Mouse (Mus musculus): ENCODE measurements at regions not wholly inside any gene's neighbourhood (a gene's known extent, or its start where the extent isn't known, plus 50 kb on each side); places are given as distances from the start of the nearest gene placed in this dataset.

DNA sequence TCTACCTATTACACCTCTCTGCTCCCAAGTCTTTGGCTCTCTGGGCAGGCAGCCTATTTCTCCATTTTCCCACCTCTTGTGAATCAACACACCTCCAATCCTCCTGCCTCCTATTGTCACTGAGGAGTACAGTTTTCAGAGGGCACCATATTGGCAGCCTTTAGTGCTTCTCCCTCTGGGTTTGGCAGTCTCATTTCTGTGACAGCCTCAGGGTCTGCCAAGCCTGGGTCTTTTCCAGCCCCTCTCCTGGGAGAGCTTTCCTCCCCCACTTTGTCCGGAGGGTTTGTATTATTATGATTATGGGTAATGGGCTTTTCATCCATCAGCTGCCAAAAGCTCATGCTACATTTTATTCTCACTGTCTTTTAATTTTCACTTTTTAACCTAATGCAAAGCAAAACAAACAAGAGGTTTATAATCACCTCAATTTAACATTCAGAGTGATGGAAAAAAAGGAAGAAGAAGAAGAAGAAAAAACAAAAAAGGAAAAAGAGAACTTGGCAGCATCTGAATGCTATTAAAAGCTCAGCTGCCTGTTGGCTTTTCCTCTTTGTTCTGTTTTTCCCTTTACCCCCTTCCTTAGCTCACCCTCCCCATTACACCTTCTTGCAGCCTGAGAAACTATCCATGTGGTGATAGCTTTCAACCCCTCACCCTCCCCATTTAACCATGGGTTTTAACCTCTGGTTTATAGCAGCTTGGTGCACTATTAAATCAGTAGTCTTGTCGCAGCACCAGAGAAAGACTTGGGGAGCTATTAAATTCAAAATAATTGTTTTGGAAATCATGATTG, 790.5 kb upstream of the Cdh8 start:
- 29% methylated on average over 2 of the region's 2 CpGs for WGBS
- peaks cover 7% of the 10 kb centered on the region; the same call in 1 of the 2 replicates for H3K4me1 ChIP-seq (replicated peaks)
- H3K27me3 ChIP-seq = no peaks in the 10 kb centered on the region
- H3K4me3 ChIP-seq = no peak overlapping the region
- H3K36me3 ChIP-seq = no peaks in the 10 kb centered on the region
- no peak overlapping the region for H3K9ac ChIP-seq
- no peak overlapping the region for H3K4me2 ChIP-seq
- peak overlapping the region; percentile 44; the same call in 1 of the 2 replicates for H3K27ac ChIP-seq
- no peaks in the 10 kb centered on the region for H3K9me3 ChIP-seq
- peak; percentile 88 for ATAC-seq (ENCODE audit: low FRiP score)

DNA sequence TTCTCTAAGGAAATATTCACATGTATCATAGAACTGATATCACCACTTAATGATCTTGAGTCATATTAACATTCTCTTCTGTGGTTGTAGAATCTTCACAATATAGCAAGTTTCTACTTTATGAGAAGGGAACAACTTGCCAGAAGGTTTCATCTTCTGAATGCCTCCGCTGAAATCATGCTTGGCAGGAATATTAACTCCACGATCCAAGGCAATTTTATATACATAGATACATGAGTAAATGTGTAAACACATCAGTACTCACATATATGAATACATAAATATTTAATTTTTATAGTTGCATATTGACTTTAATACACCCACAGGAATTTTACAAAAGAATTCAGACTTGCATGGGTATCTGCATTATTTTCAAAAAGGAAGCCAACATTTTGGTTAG, 777.0 kb upstream of the Cdh8 start:
- 88% methylated on average over 2 of the region's 2 CpGs for WGBS
- Histone ChIP-seq H3K27me3 (no peaks in the 10 kb centered on the region), H3K4me1 (replicated peaks) (no peaks in the 10 kb centered on the region), H3K4me2 (no peak overlapping the region), H3K27ac (no peak overlapping the region), H3K9me3 (no peaks in the 10 kb centered on the region), H3K36me3 (no peaks in the 10 kb centered on the region), H3K4me3 (no peak overlapping the region), H3K9ac (no peak overlapping the region)
- ATAC-seq (ENCODE audit: low FRiP score) = no peak

DNA sequence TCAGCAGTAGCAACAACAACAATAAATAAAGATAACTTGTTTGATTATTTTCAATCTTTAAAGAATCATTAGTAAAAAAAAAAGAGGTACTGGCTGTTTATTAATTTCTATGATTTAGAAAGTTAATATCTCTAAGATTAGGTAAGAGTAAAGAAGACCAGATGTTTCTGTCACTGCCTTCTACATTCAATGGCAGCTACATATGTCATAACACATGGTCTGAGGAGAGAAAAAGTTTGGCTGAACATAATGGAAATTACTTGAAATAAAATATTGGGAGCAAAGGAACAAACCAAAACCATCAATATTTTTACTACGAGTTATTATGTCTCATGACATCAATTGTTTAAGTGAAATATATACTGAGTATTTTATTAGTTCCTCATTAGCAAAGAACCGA, 774.4 kb upstream of the Cdh8 start:
- Histone ChIP-seq H3K36me3 (no peaks in the 10 kb centered on the region), H3K27me3 (no peaks in the 10 kb centered on the region), H3K4me3 (no peak overlapping the region), H3K4me2 (no peak overlapping the region), H3K9ac (no peak overlapping the region), H3K9me3 (no peaks in the 10 kb centered on the region), H3K27ac (no peak overlapping the region), H3K4me1 (replicated peaks) (0 out of 2 replicates have a peak, but pooled peaks cover 4% of the 10 kb centered on the region)
- no peak for ATAC-seq (ENCODE audit: low FRiP score)
- 85% methylated on average over 2 of the region's 2 CpGs for WGBS

DNA sequence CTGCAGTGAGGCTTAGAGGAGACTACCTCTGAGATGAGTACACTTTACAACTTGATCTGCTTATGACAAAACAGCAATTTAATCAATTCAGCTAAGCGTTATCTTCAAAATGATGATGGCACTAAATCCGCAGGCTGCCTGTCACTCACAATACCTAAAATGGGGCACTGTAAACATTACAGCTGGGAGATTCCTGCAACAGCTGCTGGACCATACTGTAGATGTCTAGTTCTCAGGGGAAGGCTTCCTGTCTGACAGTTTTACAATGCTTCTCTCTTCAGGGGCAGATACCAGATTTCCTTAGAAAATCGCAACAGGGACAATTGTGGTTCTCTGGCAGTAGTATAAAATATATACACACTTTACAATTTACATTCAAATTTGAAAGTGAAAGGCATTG, 771.7 kb upstream of the Cdh8 start:
- 63% methylated on average over 3 of the region's 3 CpGs for WGBS
- H3K27me3 ChIP-seq = no peaks in the 10 kb centered on the region

DNA sequence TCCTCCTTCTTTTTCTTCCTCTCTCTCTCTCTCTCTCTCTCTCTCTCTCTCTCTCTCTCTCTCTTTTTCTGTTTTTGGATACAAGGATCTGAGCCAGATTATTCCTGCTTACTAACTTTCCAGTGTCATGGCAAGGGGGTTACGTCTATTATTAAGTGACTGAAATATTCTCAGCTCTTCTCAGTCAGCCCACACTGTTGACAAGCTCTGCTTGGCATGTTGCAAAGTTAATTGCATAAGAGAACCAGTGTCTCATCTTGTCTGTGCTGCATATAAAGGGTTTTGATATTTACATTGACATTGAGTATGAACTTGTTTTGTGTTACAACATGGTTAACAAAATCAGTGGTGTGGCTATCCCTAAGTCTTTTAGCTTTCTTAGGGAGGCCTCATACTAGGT, 760.2 kb upstream of the Cdh8 start:
- ATAC-seq (ENCODE audit: low FRiP score) = no peak
- no peaks in the 10 kb centered on the region for H3K36me3 ChIP-seq

More for the DNA sequence above, 771.7 kb upstream of the Cdh8 start:
- H3K4me2 ChIP-seq = no peak overlapping the region
- ATAC-seq (ENCODE audit: low FRiP score) = no peak
- H3K9ac ChIP-seq = no peak overlapping the region
- no peak overlapping the region for H3K27ac ChIP-seq
- no peak overlapping the region for H3K4me3 ChIP-seq
- no peaks in the 10 kb centered on the region for H3K9me3 ChIP-seq
- 0 out of 2 replicates have a peak, but pooled peaks cover 4% of the 10 kb centered on the region for H3K4me1 ChIP-seq (replicated peaks)
- H3K36me3 ChIP-seq = no peaks in the 10 kb centered on the region

DNA sequence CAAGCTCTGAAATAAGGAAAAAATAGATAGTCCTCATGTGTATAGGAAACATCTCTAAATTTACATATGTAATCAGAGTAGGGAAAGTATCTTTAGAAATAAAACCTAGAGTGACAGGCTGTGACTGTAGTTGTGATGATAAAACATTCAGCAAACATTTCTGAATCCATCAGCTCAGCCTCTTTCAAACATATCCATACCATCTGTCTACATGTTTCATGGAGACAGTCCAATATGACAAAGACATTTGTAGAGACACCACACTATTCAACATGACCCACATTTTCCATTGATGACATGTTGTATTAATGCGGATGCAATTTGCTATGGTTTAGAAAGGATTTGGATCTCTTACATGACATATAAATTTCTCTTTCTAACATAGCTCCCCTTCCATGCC, 729.1 kb upstream of the Cdh8 start:
- no peaks in the 10 kb centered on the region for H3K4me1 ChIP-seq (replicated peaks)
- no peaks in the 10 kb centered on the region for H3K27me3 ChIP-seq
- H3K9ac ChIP-seq = no peak overlapping the region
- no peak overlapping the region for H3K27ac ChIP-seq
- H3K9me3 ChIP-seq = no peaks in the 10 kb centered on the region
- WGBS = 95% methylated on average over 1 of the region's 1 CpGs
- H3K36me3 ChIP-seq = no peaks in the 10 kb centered on the region
- H3K4me3 ChIP-seq = no peak overlapping the region
- no peak overlapping the region for H3K4me2 ChIP-seq
- no peak for ATAC-seq (ENCODE audit: low FRiP score)

More for the DNA sequence above, 760.2 kb upstream of the Cdh8 start:
- Histone ChIP-seq H3K9ac (no peak overlapping the region), H3K4me2 (no peak overlapping the region), H3K9me3 (no peaks in the 10 kb centered on the region), H3K4me1 (replicated peaks) (no peaks in the 10 kb centered on the region), H3K27me3 (no peaks in the 10 kb centered on the region), H3K4me3 (no peak overlapping the region), H3K27ac (no peak overlapping the region)
- WGBS = 83% methylated on average over 1 of the region's 1 CpGs

DNA sequence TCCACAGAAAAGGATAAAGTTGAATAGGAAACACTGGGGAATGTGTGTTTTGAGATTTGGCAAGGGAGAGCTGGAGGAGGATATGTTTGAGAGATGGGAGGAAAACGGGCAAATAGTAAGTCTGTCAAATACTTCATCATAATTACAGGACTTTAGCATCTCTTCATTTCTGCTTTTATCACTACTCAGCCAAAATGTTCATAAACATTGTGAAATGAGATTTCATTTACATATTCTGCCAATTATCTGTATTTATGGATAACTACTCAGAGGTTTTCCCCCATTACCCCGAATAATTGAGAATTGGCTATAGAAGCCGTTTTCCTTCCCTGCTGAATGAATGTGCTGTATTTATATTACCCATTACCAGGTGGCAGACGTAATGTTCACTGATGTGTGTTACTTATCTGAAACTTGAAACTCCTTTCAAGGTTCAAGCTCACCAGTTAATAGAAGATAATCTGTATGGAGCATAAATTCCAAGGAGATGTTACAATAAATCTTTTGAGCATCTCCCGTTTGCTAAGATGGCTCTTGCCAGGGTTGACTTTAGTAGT, 727.9 kb upstream of the Cdh8 start:
- H3K4me1 ChIP-seq (replicated peaks) = no peaks in the 10 kb centered on the region
- 74% methylated on average over 5 of the region's 5 CpGs for WGBS
- ATAC-seq (ENCODE audit: low FRiP score) = no peak
- H3K36me3 ChIP-seq = no peaks in the 10 kb centered on the region
- H3K27ac ChIP-seq = no peak overlapping the region
- no peak overlapping the region for H3K9ac ChIP-seq
- no peak overlapping the region for H3K4me3 ChIP-seq
- H3K4me2 ChIP-seq = no peak overlapping the region
- no peaks in the 10 kb centered on the region for H3K27me3 ChIP-seq
- H3K9me3 ChIP-seq = no peaks in the 10 kb centered on the region

DNA sequence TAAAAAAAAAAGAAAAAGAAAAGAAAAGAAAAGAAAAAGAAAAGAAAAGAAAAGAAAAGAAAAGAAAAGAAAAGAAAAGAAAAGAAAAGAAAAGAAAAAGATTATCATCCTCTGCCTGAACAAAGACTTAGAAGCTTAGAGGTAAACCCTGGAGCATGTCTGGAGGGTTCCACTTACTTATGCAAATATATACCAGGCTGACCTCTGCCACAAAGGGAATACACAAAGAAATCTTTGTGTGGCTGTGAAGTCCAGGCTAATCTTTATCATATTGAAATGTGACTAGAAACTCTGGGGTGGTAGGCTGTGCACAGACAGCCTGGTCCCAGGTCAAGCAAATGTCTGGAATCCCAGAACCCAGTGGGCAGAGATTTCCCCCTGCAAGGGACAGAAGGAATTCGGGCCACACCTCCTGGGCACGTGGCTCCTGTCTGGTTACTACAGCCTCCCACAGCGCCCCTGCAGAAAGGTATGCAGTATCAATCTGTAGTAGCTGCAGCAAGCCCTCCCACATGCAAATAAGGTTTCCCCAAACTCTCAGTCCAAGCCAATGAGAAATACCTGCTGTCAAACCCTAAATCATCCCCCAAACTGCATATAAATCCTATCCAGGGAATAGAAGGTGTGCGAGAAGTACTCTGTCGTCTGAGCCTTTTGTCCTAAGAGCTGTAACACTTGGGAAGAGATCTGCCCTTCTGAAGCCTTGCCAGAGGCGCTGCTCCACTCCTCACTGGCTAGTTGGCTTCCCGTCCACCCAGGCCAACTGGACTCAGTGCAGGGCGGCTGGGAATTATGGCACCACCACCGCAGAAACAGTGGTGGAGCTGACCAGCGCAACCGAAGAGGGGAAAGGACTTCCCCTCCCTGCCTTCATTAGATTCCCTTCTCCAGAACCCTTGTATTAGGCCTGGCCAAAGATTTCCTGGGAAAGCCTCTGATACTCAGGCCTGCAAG, 688.4 kb upstream of the Cdh8 start:
- ATAC-seq (ENCODE audit: low FRiP score) = peak; percentile 28; the same call in 1 of the 2 replicates
- no peaks in the 10 kb centered on the region for H3K4me1 ChIP-seq (replicated peaks)
- no peak overlapping the region for H3K27ac ChIP-seq
- H3K9me3 ChIP-seq = no peaks in the 10 kb centered on the region
- no peaks in the 10 kb centered on the region for H3K27me3 ChIP-seq
- WGBS = 42% methylated on average over 11 of the region's 11 CpGs
- no peak overlapping the region for H3K9ac ChIP-seq
- no peaks in the 10 kb centered on the region for H3K36me3 ChIP-seq
- H3K4me3 ChIP-seq = no peak overlapping the region
- H3K4me2 ChIP-seq = no peak overlapping the region

DNA sequence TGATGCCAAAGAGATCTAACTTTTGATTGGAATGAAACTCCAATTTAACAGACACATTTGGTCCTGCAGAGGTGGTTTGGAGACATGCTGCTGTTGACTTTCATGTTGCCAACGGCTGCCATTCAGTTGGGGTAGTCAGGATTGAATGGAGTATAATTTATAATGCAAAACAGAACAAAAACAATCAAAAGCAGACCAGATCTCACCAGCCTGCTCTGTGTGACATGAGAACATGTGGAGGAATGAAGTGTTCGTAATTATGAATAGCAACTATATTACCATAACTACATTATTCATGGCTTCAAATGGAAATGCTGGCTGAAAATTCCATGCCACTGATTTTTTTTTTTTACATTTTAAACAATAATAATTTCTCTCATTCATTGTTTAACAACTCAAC, 685.7 kb upstream of the Cdh8 start:
- WGBS = 36% methylated on average over 2 of the region's 2 CpGs
- no peak for ATAC-seq (ENCODE audit: low FRiP score)

DNA sequence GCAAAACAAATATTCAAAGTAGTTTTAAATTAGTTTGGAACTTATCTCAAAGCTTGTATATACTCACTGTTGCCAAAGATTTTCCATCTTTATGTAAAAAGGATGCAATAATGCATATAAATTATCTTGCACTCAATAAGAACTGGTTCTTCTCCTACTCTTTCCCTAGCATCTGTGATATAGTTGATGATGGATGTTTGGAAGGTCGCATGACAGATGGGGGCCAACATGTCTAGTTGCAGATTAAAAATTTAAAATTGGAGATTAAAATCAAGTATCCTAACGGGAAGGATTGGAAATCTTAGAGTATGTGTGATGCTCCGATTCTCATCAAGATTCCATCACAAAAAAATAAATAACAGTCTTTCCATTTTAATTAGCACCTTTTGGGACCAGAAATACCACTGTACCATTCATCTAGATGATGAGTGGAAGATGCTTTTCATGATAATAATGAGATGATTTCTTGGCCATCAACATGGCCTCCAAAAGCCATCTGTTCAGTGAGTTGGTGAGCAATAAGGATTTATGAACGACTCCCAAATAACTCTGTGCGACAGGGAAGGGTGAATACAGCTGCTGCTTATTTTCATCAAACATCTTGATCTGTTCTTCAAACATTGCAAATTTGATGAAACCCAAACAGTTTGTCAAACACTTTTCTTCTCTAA, 655.9 kb upstream of the Cdh8 start:
- no peaks in the 10 kb centered on the region for H3K4me1 ChIP-seq (replicated peaks)
- WGBS = 89% methylated on average over 5 of the region's 5 CpGs
- H3K4me2 ChIP-seq = no peak overlapping the region
- no peaks in the 10 kb centered on the region for H3K36me3 ChIP-seq
- H3K9me3 ChIP-seq = no peaks in the 10 kb centered on the region
- H3K27me3 ChIP-seq = no peaks in the 10 kb centered on the region
- no peak for ATAC-seq (ENCODE audit: low FRiP score)
- no peak overlapping the region for H3K4me3 ChIP-seq
- no peak overlapping the region for H3K9ac ChIP-seq
- no peak overlapping the region for H3K27ac ChIP-seq

More for the DNA sequence above, 685.7 kb upstream of the Cdh8 start:
- no peaks in the 10 kb centered on the region for H3K27me3 ChIP-seq
- H3K9ac ChIP-seq = no peak overlapping the region
- no peak overlapping the region for H3K4me2 ChIP-seq
- H3K4me3 ChIP-seq = no peak overlapping the region
- H3K4me1 ChIP-seq (replicated peaks) = no peaks in the 10 kb centered on the region
- no peak overlapping the region for H3K27ac ChIP-seq
- no peaks in the 10 kb centered on the region for H3K9me3 ChIP-seq
- no peaks in the 10 kb centered on the region for H3K36me3 ChIP-seq

DNA sequence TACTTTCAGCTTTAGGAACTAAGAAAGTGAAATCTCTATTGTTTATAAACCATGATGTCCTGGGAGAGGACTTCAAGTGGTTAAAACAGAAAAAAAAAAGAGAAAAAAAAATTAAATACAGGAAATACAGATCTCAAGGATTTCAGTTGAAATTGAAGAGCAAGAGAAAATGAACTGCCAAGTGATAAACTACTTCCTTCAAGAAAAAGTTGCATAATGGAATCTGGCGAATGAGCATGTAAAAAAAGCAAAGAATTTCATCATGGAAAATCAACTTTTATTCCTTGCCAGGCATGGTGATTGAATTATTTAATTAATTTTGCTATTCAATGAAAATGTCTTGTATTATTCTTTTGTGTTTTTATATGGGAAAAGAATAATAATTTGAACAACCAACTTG, 653.5 kb upstream of the Cdh8 start:
- no peak overlapping the region for H3K4me2 ChIP-seq
- ATAC-seq (ENCODE audit: low FRiP score) = no peak
- no peaks in the 10 kb centered on the region for H3K27me3 ChIP-seq
- H3K9ac ChIP-seq = no peak overlapping the region
- no peak overlapping the region for H3K4me3 ChIP-seq
- H3K9me3 ChIP-seq = no peaks in the 10 kb centered on the region
- no peak overlapping the region for H3K27ac ChIP-seq
- 95% methylated on average over 1 of the region's 1 CpGs for WGBS
- H3K4me1 ChIP-seq (replicated peaks) = no peaks in the 10 kb centered on the region
- H3K36me3 ChIP-seq = no peaks in the 10 kb centered on the region

DNA sequence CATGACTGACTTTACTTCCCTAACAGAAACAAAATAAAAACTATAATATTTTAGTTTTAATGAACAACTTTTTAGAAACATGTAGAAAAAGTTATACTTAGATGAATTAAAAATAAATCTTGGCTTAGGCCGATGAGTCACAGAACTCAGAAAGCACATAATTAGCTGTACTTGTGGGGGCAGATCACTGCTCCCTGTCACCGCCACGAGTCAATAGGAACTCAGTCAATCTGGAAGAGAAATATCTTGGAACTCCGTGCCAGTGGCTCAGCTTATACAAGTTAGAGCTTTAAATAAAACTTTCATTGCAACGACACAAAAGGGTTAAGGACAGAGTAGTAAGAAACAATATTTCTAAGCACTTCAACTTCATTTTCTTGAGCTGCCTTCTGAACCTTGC, 622.7 kb upstream of the Cdh8 start:
- no peaks in the 10 kb centered on the region for H3K36me3 ChIP-seq
- H3K4me3 ChIP-seq = no peak overlapping the region
- ATAC-seq (ENCODE audit: low FRiP score) = no peak
- H3K9ac ChIP-seq = no peak overlapping the region
- no peak overlapping the region for H3K27ac ChIP-seq
- 0 out of 2 replicates have a peak, but pooled peaks cover 3% of the 10 kb centered on the region for H3K4me1 ChIP-seq (replicated peaks)
- no peaks in the 10 kb centered on the region for H3K9me3 ChIP-seq
- H3K4me2 ChIP-seq = no peak overlapping the region
- H3K27me3 ChIP-seq = no peaks in the 10 kb centered on the region
- WGBS = 84% methylated on average over 5 of the region's 5 CpGs
